Comparison of ENCODE assay signal across 9 mouse cellular contexts in genomic region chr8:84703466-84704249, GRCm38 (mm10). TPM values are rescaled to one million over a fixed set of nuclear protein-coding genes. Genes with fewer than 3 reads are reported as not detected.
DNase-seq lines count a peak whose midpoint lies in the region; ATAC-seq and TF ChIP-seq lines count a peak whose summit lies in the region.
"Had no signal": no experiment of that assay in that cellular context is flagged by ENCODE, and none has a peak within 500 bp of the region (broad histone marks: within the 10 kb centered on the region; RNA-seq: fewer than 3 reads in every experiment).

No protein-coding gene starts in this region.

- H3K4me3 ChIP-seq in left cerebral cortex, adult 2 months, result peak overlapping the region; percentile 17; the same call in 1 of the 2 replicates
- peak overlapping the region; percentile 51 for H3K4me3 ChIP-seq in embryonic facial prominence, embryonic 10.5 days
- H3K4me3 ChIP-seq in hindbrain, embryonic 16.5 days (ENCODE audit: low read length), result 0 out of 2 replicates have a peak overlapping the region, but pooled peaks have one; percentile 3
- H3K4me3 ChIP-seq in stomach, postnatal 0 days (ENCODE audit: low read depth, low read length), result no peak overlapping the region
- H3K4me3 ChIP-seq: myocyte had no signal

- DNase-seq in left cerebral cortex, adult 2 months (ENCODE audit: extremely low spot score in 1 of 2, low spot score in 2 of 2), result no peak
- DNase-seq in left cerebral cortex, postnatal 14 days (ENCODE audit: low spot score in 2 of 2), result no peak
- no peak for DNase-seq in embryonic facial prominence, embryonic 10.5 days (ENCODE audit: low spot score)
- no peak for DNase-seq in stomach, postnatal 0 days (ENCODE audit: low spot score)
- DNase-seq in urinary bladder, adult 2 months (ENCODE audit: low spot score), result no peak
- DNase-seq in right cerebral cortex, postnatal 10 days (ENCODE audit: low spot score in 2 of 2), result no peak

- H3K27me3 ChIP-seq in embryonic facial prominence, embryonic 10.5 days (replicated peaks; ENCODE audit: low read depth, poor library complexity, severe bottlenecking), result peaks cover 89% of the 10 kb centered on the region
- H3K27me3 ChIP-seq in hindbrain, embryonic 16.5 days (replicated peaks; ENCODE audit: control insufficient read depth, insufficient read depth, low read length), result peaks cover 20% of the 10 kb centered on the region
- H3K27me3 ChIP-seq in stomach, postnatal 0 days (ENCODE audit: control insufficient read depth, insufficient read depth, low read length), result no peaks in the 10 kb centered on the region

- peak overlapping the region; percentile 81 for H3K27ac ChIP-seq in left cerebral cortex, adult 2 months
- no peak overlapping the region for H3K27ac ChIP-seq in embryonic facial prominence, embryonic 10.5 days (replicated peaks)
- H3K27ac ChIP-seq in hindbrain, embryonic 16.5 days (ENCODE audit: low read depth, low read length), result peak overlapping the region; percentile 69; the same call in 1 of the 2 replicates
- 0 out of 2 replicates have a peak overlapping the region, but pooled peaks have one; percentile 24 for H3K27ac ChIP-seq in stomach, postnatal 0 days (replicated peaks)

- TF ChIP-seq EP300 in stomach, postnatal 0 days (optimal IDR thresholded peaks at IDR 0.05), result no peak

- ATAC-seq in hindbrain, embryonic 16.5 days, result no peak
- ATAC-seq in megakaryocyte progenitor cell, adult 5-6 weeks (replicated peaks; ENCODE audit: poor library complexity), result peak; percentile 8
- no peak for ATAC-seq in stomach, postnatal 0 days (ENCODE audit: low FRiP score, low TSS enrichment)

- intact Hi-C loops in left cerebral cortex, adult 2 months (cut with DNase I), result no loop called here
- intact Hi-C loops in left cerebral cortex, postnatal 14 days (cut with DNase I), result no loop called here

- H3K9ac ChIP-seq in hindbrain, embryonic 16.5 days (ENCODE audit: low read depth, low read length), result peak overlapping the region; percentile 41
- H3K9ac ChIP-seq in stomach, postnatal 0 days (ENCODE audit: low read length), result no peak overlapping the region

- peaks cover 56% of the 10 kb centered on the region for H3K4me1 ChIP-seq in embryonic facial prominence, embryonic 10.5 days
- H3K4me1 ChIP-seq in hindbrain, embryonic 16.5 days (ENCODE audit: control insufficient read depth, insufficient read depth, low read depth, low read length), result peaks cover 24% of the 10 kb centered on the region
- peaks cover 2% of the 10 kb centered on the region; the same call in 1 of the 2 replicates for H3K4me1 ChIP-seq in stomach, postnatal 0 days (replicated peaks; ENCODE audit: control insufficient read depth, insufficient read depth)

- no peaks in the 10 kb centered on the region for H3K9me3 ChIP-seq in embryonic facial prominence, embryonic 10.5 days
- no peaks in the 10 kb centered on the region for H3K9me3 ChIP-seq in hindbrain, embryonic 16.5 days (ENCODE audit: control insufficient read depth, low read length)
- H3K9me3 ChIP-seq in stomach, postnatal 0 days (ENCODE audit: control insufficient read depth, low read length), result no peaks in the 10 kb centered on the region

- peak overlapping the region; percentile 21; the same call in 1 of the 2 replicates for H3K4me2 ChIP-seq in hindbrain, embryonic 16.5 days (ENCODE audit: low read length)
- peak overlapping the region; percentile 60 for H3K4me2 ChIP-seq in stomach, postnatal 0 days (replicated peaks; ENCODE audit: low read depth)

- TF ChIP-seq CTCF in left cerebral cortex, adult 2 months (IDR thresholded peaks at IDR 0.05), result no peak
- TF ChIP-seq CTCF in stomach, postnatal 0 days (IDR thresholded peaks at IDR 0.05; ENCODE audit: low read depth), result peak; percentile 17; the same call in 1 of the 2 replicates

- WGBS in embryonic facial prominence, embryonic 10.5 days, result 8% methylated on average over 38 of the region's 38 CpGs
- WGBS in hindbrain, embryonic 16.5 days, result 12% methylated on average over 34 of the region's 38 CpGs
- 43% methylated on average over 38 of the region's 38 CpGs for WGBS in stomach, postnatal 0 days

- H3K36me3 ChIP-seq in embryonic facial prominence, embryonic 10.5 days (replicated peaks), result peaks cover 17% of the 10 kb centered on the region
- H3K36me3 ChIP-seq in hindbrain, embryonic 16.5 days (ENCODE audit: control insufficient read depth, insufficient read depth, low read length), result no peaks in the 10 kb centered on the region; the same call in 1 of the 2 replicates
- H3K36me3 ChIP-seq in stomach, postnatal 0 days (ENCODE audit: control insufficient read depth, insufficient read depth, low read length), result peaks cover 2% of the 10 kb centered on the region; the same call in 1 of the 2 replicates

RNA-seq across cellular contexts. Expression of gene Lyl1, which starts 2.4 kb away (rescaled TPM):
- 1 to 10 TPM; 1.6 to 2.6 TPM for total RNA-seq in left cerebral cortex, adult 2 months (2021)
- 1 to 10 TPM; 2.7 to 4.3 TPM for total RNA-seq in left cerebral cortex, postnatal 14 days (2021)
- 4.3 and 5.5 TPM in 2 replicates for polyA plus RNA-seq in embryonic facial prominence, embryonic 10.5 days (2016; fragmentation: Nextera tagmentation; extraction: Ambion mirVana)
- polyA plus RNA-seq in hindbrain, embryonic 16.5 days (2015; fragmentation: Nextera tagmentation; extraction: Ambion mirVana), result 2.6 and 3.2 TPM in 2 replicates
- total RNA-seq in megakaryocyte progenitor cell, adult 5-6 weeks (2015), result 56.3 and 72.0 TPM in 2 replicates
- 58.0 and 65.6 TPM in 2 replicates for total RNA-seq in megakaryocyte progenitor cell, adult 5-6 weeks (2017)
- polyA plus RNA-seq in stomach, postnatal 0 days (2015; fragmentation: Nextera tagmentation; extraction: Ambion mirVana), result 4.0 and 4.3 TPM in 2 replicates
- polyA plus RNA-seq in urinary bladder, adult 2 months (2012; rRNA removed), result 7.8 and 8.7 TPM in 2 replicates
- polyA plus RNA-seq: myocyte had no signal

RNA-seq across cellular contexts. Expression of gene Nacc1, which starts 16.0 kb away (rescaled TPM):
- total RNA-seq in left cerebral cortex, adult 2 months (2021), result 10 to 100 TPM; 95.5 to 96.8 TPM
- total RNA-seq in left cerebral cortex, postnatal 14 days (2021), result 10 to 100 TPM; 90.2 to 91.9 TPM
- polyA plus RNA-seq in embryonic facial prominence, embryonic 10.5 days (2016; fragmentation: Nextera tagmentation; extraction: Ambion mirVana), result 30.4 and 30.8 TPM in 2 replicates
- 12.4 and 15.5 TPM in 2 replicates for polyA plus RNA-seq in hindbrain, embryonic 16.5 days (2015; fragmentation: Nextera tagmentation; extraction: Ambion mirVana)
- 71.6 and 77.1 TPM in 2 replicates for total RNA-seq in megakaryocyte progenitor cell, adult 5-6 weeks (2015)
- 50.9 and 53.5 TPM in 2 replicates for total RNA-seq in megakaryocyte progenitor cell, adult 5-6 weeks (2017)
- 6.8 and 8.3 TPM in 2 replicates for polyA plus RNA-seq in stomach, postnatal 0 days (2015; fragmentation: Nextera tagmentation; extraction: Ambion mirVana)
- polyA plus RNA-seq in urinary bladder, adult 2 months (2012; rRNA removed), result 39.5 and 49.4 TPM in 2 replicates

RNA-seq across cellular contexts. Expression of gene Trmt1, which starts 17.6 kb away (rescaled TPM):
- 100 to 1,000 TPM; 108 to 115 TPM for total RNA-seq in left cerebral cortex, adult 2 months (2021)
- total RNA-seq in left cerebral cortex, postnatal 14 days (2021), result 10 to 100 TPM; 89.3 to 96.7 TPM
- polyA plus RNA-seq in embryonic facial prominence, embryonic 10.5 days (2016; fragmentation: Nextera tagmentation; extraction: Ambion mirVana), result 69.1 and 71.2 TPM in 2 replicates
- polyA plus RNA-seq in hindbrain, embryonic 16.5 days (2015; fragmentation: Nextera tagmentation; extraction: Ambion mirVana), result 66.8 and 71.2 TPM in 2 replicates
- total RNA-seq in megakaryocyte progenitor cell, adult 5-6 weeks (2015), result 56.0 and 64.4 TPM in 2 replicates
- 82.2 and 84.4 TPM in 2 replicates for total RNA-seq in megakaryocyte progenitor cell, adult 5-6 weeks (2017)
- 45.1 and 49.9 TPM in 2 replicates for polyA plus RNA-seq in stomach, postnatal 0 days (2015; fragmentation: Nextera tagmentation; extraction: Ambion mirVana)
- 71.7 and 76.3 TPM in 2 replicates for polyA plus RNA-seq in urinary bladder, adult 2 months (2012; rRNA removed)

RNA-seq across cellular contexts. Expression of gene G430095P16Rik, which starts 19.1 kb away (rescaled TPM):
- total RNA-seq in left cerebral cortex, adult 2 months (2021), result not detected
- not detected for total RNA-seq in left cerebral cortex, postnatal 14 days (2021)
- 1.6 and 3.6 TPM in 2 replicates for polyA plus RNA-seq in embryonic facial prominence, embryonic 10.5 days (2016; fragmentation: Nextera tagmentation; extraction: Ambion mirVana)
- polyA plus RNA-seq in hindbrain, embryonic 16.5 days (2015; fragmentation: Nextera tagmentation; extraction: Ambion mirVana), result 0.82 and 0.89 TPM in 2 replicates
- total RNA-seq in megakaryocyte progenitor cell, adult 5-6 weeks (2015), result 12.2 and 15.2 TPM in 2 replicates
- total RNA-seq in megakaryocyte progenitor cell, adult 5-6 weeks (2017), result 3.7 and 8.5 TPM in 2 replicates
- polyA plus RNA-seq in stomach, postnatal 0 days (2015; fragmentation: Nextera tagmentation; extraction: Ambion mirVana), result 1.7 and 2.0 TPM in 2 replicates
- polyA plus RNA-seq in urinary bladder, adult 2 months (2012; rRNA removed), result 1.0 and 1.2 TPM in 2 replicates

RNA-seq across cellular contexts. Expression of gene Ier2, which starts 41.0 kb away (rescaled TPM):
- total RNA-seq in left cerebral cortex, adult 2 months (2021), result 10 to 100 TPM; 17.5 to 17.9 TPM
- 10 to 100 TPM; 12.6 to 14.8 TPM for total RNA-seq in left cerebral cortex, postnatal 14 days (2021)
- polyA plus RNA-seq in embryonic facial prominence, embryonic 10.5 days (2016; fragmentation: Nextera tagmentation; extraction: Ambion mirVana), result 140 and 148 TPM in 2 replicates
- polyA plus RNA-seq in hindbrain, embryonic 16.5 days (2015; fragmentation: Nextera tagmentation; extraction: Ambion mirVana), result 18.2 and 19.6 TPM in 2 replicates
- 43.5 and 61.9 TPM in 2 replicates for total RNA-seq in megakaryocyte progenitor cell, adult 5-6 weeks (2015)
- total RNA-seq in megakaryocyte progenitor cell, adult 5-6 weeks (2017), result 34.4 and 49.8 TPM in 2 replicates
- polyA plus RNA-seq in stomach, postnatal 0 days (2015; fragmentation: Nextera tagmentation; extraction: Ambion mirVana), result 82.8 and 86.6 TPM in 2 replicates
- polyA plus RNA-seq in urinary bladder, adult 2 months (2012; rRNA removed), result 14.7 and 23.3 TPM in 2 replicates
